Mouse (Mus musculus) urinary bladder, postnatal 25 days (tissue): Measurements from ENCODE around the gene Vmn1r65.
"Not testable (repeated sequence)": the region's sequence is repeated elsewhere in the genome, so short reads cannot be mapped to it uniquely, and the experiment has no call there.

ENCODE experiments used
- DNase-seq: peaks from one replicate; pipeline ENCODE4 v3.0.0; 2022; ENCODE audit warnings: low spot score

The Vmn1r65 gene

DNA sequence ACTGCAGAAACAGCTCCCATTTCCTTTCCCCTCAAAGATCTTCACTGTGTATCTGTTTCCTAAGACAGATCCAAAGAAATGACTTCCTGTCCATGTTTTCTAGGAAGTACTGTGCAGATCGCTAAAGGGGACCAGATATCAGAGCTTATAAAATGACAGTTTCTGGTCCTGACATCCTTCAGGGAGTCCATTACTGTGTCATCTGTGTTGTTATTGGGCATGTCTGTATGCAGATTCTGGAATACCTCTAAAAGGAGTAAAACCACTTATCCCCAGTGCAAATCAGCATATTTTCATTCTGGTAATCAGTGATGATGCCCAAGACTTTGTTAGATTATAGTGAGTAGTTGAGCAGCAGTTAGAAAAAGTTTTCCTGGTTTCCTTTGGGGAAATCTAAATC lies at the start of gene Vmn1r65:
Gene Vmn1r65, minus strand, starts transcription at position 101 of the 400 bp plus-strand sequence.
- DNase-seq, result no peak

DNA sequence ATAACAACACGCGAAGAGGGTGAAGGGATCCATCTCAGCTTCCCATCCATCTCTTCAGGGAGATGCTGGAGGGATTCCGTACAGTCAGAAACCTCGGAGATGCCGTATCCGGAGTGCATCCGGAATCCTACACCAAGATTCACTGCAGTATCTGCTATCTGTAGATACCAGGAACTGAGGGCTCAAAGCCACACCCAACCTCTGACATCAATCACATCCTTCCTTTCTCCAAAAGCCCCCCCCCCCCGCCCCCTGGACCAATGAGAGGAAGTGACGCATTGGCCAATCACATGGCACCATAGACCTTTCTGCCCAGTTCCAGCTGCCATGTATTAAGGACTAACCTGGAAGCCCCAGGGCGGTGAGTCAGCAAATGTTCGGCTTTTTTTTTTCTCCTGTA lies 34.1 kb upstream of the Vmn1r65 start, which contains the start of gene Nlrp4c:
Gene Nlrp4c, plus strand, starts transcription at position 301 of the 400 bp plus-strand sequence.
- no peak for DNase-seq

DNA sequence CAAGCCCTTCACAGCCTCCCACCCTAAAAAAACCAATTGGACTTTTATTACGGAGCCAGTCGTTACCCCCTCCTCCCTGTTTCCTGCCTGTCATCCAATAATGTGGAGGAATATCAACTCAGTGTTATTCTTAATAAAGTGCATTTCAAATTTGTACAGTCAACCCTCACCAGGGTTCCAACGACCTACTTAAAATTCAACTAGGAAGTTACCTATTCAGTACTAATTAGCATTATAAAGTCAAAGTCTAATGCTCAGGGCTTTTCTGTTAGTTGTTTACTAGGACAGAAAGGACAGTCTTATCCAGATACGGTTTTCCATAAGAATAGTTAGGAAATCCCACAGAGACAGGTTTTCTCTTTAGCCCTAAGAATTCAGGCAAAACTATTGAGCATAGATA lies 28.4 kb downstream of the Vmn1r65 start:
- DNase-seq, result not testable (repeated sequence)

DNA sequence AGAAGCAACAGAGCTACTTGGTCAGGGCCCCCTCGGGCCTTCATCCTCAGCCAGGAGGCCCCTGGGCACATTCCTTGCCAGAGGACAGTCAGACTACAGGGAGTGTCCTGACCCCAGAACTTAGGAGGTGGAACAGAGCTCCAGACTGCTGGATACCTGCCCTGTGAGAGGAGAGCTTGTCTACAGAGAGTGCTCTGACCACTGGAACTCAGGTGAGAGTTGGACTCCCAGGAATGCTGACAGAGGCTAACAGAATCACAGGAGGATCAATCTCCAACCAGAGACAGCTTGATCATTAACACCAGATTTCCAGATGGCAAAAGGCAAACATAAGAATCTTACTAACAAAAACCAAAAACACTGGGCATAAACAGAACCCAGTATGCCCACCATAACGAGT lies 38.3 kb downstream of the Vmn1r65 start:
- DNase-seq, result not testable (repeated sequence)
